Mouse (Mus musculus) lung, postnatal 10 days (tissue): ENCODE data around the gene Zp3.
A peak's percentile ranks its signal among the peaks of the same experiment; 100 is the strongest.

ENCODE experiments used
- DNase-seq: peaks from one replicate; pipeline ENCODE4 v3.0.0; 2021

The Zp3 gene

DNA sequence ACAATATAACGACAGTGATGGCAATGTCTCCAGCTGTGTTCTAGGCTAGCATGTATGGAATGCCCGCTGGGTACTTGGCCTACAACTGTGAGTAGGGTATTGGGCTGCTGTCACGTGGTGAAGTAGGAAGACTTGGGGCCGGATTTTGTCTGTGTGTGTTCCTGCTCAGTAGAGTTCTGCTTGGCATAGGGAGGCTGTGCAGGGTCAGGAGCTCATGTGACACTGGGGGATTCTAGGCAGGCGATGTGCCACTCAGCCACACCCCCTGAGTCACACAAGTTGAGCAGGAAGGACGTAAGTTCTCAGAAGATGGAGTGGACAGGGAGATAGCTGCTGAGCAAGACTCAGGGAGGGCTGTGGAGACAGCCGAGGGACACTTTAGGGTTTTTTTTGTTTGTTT lies 27.8 kb downstream of the Zp3 start:
- DNase-seq, result no peak

DNA sequence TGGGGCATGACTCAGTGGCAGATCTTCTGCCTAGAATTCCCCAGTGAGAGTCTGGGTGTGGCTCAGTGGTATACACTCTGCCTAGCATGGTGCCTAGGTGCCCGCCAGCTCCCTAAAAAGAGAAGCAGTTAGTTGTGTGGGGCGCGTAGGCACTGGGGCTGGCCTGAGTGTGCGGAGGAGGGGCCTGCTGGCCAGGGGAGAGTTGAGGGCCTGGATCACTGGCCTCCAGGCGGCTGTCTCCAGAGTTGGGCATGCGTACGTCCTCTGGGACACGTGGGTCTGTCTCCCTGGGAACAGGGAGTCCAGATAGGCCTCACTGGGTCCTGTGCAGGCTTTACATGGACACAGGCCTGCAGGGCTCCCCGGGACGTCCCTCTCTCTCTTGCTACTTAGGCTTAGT lies 35.0 kb downstream of the Zp3 start:
- DNase-seq, result no peak

DNA sequence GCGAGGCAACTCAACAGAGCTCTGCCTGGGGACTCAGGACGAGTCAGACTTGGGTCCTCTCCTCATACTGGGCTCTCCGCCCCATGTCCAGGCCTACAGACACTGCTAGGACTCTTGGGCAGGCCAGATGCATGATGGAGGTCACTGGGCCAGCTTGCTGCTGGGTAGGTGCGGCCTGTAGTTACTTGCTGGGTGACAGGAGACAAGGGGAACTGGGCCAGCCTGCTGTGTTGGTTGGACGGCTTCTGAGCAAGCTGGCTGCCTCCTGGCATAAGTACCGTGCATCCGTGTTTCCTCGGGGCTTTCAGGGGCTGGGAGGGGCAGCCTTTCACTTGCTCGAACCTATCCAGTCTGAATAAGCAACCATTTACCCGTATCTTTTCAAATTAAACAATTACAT lies 35.7 kb downstream of the Zp3 start:
- DNase-seq, result no peak

DNA sequence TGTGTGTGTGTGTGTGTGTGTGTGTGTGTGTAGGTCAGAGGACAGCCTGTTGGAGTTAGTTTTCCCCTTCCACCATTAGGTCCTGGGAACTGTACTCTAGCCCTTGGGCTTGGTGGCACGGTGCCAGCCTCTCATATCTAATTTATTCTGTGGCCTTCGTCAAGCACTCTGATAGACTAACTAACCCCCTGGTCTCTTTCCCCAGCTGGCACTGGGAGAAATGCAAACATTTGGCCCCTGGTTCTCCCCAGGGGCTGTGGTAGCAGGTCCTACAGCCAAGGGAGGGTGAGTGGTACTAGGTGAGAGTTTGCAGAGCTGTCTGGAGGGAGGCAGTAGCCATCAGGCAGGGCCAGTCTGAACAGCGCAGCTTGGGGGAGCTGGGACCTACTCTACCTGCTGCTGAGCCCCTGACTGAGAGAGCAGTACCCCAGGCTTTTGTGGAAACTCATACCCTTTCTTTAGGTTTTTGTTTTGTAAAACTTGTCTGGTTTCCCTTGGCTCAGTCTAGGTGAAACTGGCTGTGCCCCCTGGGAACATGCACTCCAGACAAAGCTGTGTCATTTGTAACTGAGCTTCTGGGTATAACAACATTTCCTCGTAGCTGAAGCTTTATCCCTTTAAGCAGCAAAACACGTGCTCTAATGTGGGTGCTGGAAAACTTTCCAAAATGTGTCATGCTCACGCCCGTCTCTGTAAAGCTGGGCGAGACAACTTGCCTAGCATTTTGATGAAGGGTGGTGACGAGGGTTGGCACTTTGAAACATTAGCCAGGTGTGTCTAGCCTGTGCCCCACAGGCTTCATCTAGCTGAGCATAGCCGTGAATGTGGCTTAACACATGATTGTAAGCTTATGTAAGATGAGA lies 36.3 kb downstream of the Zp3 start:
- no peak for DNase-seq

DNA sequence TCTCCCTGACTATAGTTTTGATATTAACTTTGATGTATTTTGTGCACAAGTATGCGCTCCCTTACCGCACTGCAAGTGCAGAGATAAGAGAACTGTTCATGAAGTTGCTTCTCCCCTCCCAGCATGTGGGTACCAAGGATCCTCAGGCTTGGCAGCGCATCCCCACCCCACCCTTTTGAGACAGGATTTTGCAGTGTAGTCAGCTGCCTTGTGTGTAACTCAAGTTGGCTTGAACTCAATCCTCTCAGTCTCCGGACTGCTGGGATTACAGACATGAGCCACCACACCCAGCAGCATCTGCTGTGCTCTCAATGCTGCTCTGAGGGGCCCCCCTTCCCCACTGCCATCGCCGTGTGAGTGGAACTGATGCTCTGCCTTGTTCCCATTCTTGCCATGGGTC lies 37.4 kb downstream of the Zp3 start:
- DNase-seq, result no peak

DNA sequence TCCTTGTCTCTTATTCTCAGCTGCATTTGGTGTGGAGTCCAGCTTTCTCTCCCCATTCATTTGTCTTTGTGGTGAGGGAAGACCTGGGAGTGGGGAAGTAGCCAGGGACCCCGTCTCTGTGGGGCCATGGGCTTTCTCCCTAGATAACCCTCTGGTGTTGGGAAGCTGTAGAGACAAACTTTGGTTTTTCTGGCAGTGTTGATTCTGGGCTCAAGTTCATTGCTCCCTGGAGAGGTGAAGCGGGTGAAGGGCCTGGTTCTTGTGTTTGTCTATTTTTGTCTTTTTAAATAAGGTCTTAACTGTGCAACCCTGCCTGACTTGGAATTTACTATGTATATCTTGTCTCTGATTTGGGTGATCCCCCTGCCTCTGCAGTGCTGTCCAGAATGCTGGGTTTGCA lies 38.8 kb downstream of the Zp3 start:
- no peak for DNase-seq

DNA sequence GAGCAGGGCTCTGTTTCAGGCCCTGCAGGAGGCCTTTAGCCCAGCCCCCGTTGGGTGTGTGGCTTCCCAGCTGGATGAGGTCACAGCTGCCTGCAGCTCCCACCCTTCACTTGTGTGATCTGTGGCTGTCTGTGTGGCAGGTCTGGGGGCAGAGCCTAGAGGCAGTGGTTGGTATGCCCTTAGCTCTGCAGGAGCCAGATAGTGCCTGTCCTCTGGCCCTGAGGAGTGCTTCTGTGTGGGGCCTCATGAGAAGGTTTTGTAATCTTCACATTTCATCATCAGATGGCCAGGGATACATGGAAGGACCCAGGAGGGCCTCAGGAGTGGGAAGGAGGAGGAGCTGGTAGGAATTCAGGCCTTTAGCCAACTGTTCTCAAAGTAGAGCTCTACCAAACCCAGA lies 40.0 kb downstream of the Zp3 start:
- DNase-seq, result no peak

DNA sequence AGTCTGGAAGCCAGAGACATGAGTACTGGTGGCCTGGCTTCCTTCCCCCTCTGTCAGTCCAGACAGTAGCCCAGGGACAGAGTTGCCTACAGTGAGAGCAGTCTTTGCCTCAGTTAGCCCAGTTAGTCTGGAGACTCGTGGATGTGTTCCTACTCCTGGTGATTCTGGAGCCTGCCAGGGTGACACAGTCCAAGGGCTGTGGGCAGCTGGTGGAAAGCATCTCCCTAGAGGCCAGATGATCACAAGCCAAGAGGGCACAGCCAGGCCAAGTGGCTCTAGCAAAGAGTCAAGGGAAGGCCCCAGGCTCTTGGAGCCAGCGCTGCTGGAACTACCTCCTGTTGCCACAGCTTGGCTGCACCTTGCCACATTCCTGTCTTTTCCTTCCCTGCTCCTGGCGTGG lies 45.8 kb downstream of the Zp3 start:
- DNase-seq, result no peak

DNA sequence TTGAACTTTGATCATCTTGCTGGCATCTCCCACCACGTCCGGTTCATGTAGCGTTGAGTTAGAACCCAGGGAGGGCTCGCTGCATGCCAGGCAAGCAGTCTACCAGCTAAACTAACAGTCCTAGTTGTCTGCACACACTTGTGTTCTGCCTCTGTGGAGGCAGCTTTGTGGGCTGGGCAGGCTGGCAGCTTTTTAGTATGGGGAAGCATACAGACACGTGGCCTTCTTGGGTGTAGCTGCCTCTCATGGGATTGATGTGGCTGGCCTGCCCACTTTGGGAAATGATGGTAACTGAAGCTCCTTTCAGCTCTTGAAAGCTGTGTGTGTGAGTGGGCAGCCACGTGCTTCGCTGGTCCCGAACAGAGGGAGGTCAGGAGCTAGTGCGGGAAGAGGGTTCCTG lies 47.0 kb downstream of the Zp3 start:
- no peak for DNase-seq

DNA sequence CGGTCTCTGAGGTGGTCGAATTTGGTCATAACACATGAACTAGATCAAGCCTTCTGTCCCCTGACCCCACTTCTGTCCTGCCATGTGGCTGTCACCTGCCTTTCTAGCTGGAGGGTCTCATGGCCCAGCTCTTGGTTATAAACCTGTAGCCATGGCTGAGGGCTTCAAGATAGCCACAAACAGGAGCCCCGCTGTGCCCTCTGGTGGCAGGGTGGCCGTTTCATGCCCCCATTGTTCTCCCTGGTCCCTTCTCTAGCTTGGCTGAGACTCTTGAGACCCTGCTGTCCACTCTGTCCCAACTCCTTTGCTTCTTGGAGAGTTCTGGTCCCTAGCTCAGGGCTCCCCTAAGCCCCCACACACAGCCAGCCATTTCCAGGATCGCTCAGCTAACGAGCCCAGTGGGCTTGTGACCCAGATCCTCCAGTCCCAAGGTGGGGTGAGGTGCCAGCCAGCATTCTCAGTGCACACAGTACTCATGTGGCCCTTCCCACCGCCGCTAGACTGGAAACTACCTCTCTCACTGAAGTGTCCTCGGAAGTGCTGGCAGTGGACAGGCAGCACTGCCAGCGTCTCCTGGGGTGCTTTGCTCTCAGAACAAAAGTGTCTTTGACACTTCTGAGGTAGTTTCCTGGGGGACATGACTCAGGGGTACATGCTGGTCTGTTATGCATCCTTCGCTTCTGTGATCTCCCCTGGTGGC lies 47.9 kb downstream of the Zp3 start:
- peak; percentile 31 for DNase-seq

DNA sequence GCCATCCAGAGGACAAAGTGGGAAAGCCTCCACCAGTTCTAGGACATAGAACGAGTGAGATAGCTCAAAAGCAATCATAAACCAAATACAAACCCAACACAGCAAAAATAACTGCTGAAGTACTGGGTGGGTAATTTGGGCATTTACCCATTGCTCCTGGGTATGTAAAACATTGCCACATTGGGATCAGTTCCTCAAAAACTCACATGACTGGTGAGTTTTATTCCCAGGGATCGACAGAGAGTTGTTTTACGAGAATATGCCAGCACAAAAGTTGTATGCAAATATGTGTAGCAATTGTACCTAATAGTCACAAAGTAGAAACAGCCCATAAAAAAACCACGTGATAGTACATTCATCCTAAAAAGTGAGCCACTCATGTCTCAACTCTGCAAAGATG lies 55.0 kb downstream of the Zp3 start:
- DNase-seq, result no peak

DNA sequence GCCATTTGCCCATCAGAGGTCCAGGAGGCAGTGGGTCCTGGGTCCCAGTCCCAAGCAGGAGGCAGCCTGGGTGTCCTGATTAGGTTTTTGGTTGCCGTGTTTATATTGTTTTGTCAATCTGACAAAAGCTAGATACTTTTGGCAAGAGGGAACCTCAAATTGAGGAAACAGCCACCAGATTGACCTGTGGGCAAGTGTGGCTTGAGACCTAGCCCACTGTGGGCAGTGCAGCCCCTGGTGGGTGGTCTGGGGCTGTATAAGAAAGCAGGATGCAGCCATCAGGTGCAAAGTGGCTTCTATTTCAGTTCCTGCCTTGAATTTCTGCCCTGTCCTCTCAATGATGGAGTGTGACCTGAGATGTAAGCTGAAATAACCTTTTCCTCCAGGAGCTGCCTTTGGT lies 55.4 kb downstream of the Zp3 start:
- no peak for DNase-seq

DNA sequence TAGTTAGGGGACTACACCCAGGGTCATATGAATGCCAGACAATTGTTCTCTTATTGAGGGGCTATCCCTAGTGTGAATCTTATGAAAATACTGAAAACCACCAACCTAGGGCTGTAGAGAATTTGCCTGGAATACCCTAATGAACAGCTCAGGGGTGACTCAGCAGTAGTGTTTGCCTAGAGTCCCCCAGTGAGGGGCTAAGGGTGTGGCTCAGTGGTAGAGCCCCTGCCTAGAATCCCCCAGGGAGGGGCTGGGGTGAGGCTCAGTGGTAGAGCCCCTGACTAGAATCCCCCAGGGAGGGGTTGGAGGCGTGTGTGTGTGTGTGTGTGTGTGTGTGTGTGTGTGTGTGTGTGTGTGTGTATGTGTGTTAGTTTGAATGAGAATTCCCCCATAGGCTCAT lies 56.8 kb downstream of the Zp3 start:
- no peak for DNase-seq
